Mouse (Mus musculus) MEL (cell line): Measurements from ENCODE around the gene Atrn. TPM values are rescaled to one million over a fixed set of nuclear protein-coding genes. Genes with fewer than 3 reads are reported as not detected.

Source experiments
- DNase-seq: peaks from one replicate; pipeline ENCODE4 v3.0.0; 2011; ENCODE audit warnings: low read depth, low spot score
- H3K27ac ChIP-seq: 2 replicates; pipeline ENCODE4 v1.5.1; 2012; ENCODE audit warnings: low read depth, mild to moderate bottlenecking, control low read depth, low read length, moderate library complexity; ENCODE audit not compliant: control insufficient read depth
- H3K27me3 ChIP-seq, 2 experiments: fragments of 150-350 bp in 1 of 2; sonication (generic) in 1 of 2; 2 replicates each; pipeline ENCODE4 v1.6.1; 2012; ENCODE audit warnings: low read length in 2 of 2, mild to moderate bottlenecking in 2 of 2, improper control_type of control experiment in 1 of 2, moderate library complexity in 1 of 2; ENCODE audit not compliant: insufficient read depth in 2 of 2, control insufficient read depth in 1 of 2
- H3K36me3 ChIP-seq, 2 experiments: 2 replicates each; pipeline ENCODE4 v1.6.1; 2012 to 2014; ENCODE audit warnings: low read length in 2 of 2, improper control_type of control experiment in 1 of 2, inconsistent platforms in 1 of 2, mild to moderate bottlenecking in 1 of 2; ENCODE audit not compliant: insufficient read depth in 2 of 2, control insufficient read depth in 1 of 2
- H3K4me1 ChIP-seq, 2 experiments: fragments of 150-350 bp in 1 of 2; sonication (generic) in 1 of 2; 2 replicates each; pipeline ENCODE4 v1.6.1; 2012; ENCODE audit warnings: low read length in 2 of 2, improper control_type of control experiment in 1 of 2, mild to moderate bottlenecking in 1 of 2; ENCODE audit not compliant: insufficient read depth in 2 of 2, control insufficient read depth in 1 of 2
- H3K4me3 ChIP-seq, 2 experiments: fragments of 150-350 bp in 1 of 2; sonication (generic) in 1 of 2; 2 replicates each; pipeline ENCODE4 v1.5.1; 2012; ENCODE audit warnings: low read depth in 2 of 2, low read length in 2 of 2, mild to moderate bottlenecking in 2 of 2, moderate library complexity in 2 of 2, control low read depth in 1 of 2, improper control_type of control experiment in 1 of 2; ENCODE audit not compliant: control insufficient read depth in 1 of 2, insufficient read depth in 1 of 2
- H3K79me2 ChIP-seq: 2 replicates; pipeline ENCODE4 v1.6.1; 2012; ENCODE audit warnings: mild to moderate bottlenecking, low read length, moderate library complexity; ENCODE audit not compliant: control insufficient read depth, poor library complexity, insufficient read depth
- H3K9ac ChIP-seq: 2 replicates; pipeline ENCODE4 v1.6.1; 2012; ENCODE audit warnings: low read depth, mild to moderate bottlenecking, control low read depth, low read length, moderate library complexity; ENCODE audit not compliant: control insufficient read depth, poor library complexity, severe bottlenecking
- H3K9me3 ChIP-seq: fragments of 150-350 bp; sonication (generic); replicated peaks from 2 replicates; pipeline ENCODE4 v1.6.1; 2012; ENCODE audit warnings: mild to moderate bottlenecking, low read length, improper control_type of control experiment, moderate library complexity; ENCODE audit not compliant: insufficient read depth
- CHD2 ChIP-seq: IDR thresholded peaks from 2 replicates; pipeline ENCODE4 v1.6.1; 2011; ENCODE audit warnings: low read length, improper control_type of control experiment
- E2F4 ChIP-seq: IDR thresholded peaks from 2 replicates; pipeline ENCODE4 v1.6.1; 2011; ENCODE audit warnings: low read depth, low read length, improper control_type of control experiment, borderline replicate concordance
- GABPA ChIP-seq: IDR thresholded peaks from 2 replicates; pipeline ENCODE4 v1.6.1; 2012; ENCODE audit warnings: low read depth, mild to moderate bottlenecking, inconsistent platforms, low read length, improper control_type of control experiment, moderate library complexity
- KAT2A ChIP-seq: conservative IDR thresholded peaks from 2 replicates; pipeline ENCODE4 v1.6.1; 2012; ENCODE audit warnings: low read depth, low read length, improper control_type of control experiment, inconsistent platforms
- MAFK ChIP-seq: IDR thresholded peaks from 2 replicates; pipeline ENCODE4 v1.6.1; 2011; ENCODE audit warnings: low read depth, mild to moderate bottlenecking, low read length, improper control_type of control experiment, borderline replicate concordance
- MAZ ChIP-seq: IDR thresholded peaks from 2 replicates; pipeline ENCODE4 v1.6.1; 2012; ENCODE audit warnings: low read depth, mild to moderate bottlenecking, inconsistent platforms, low read length, improper control_type of control experiment
- MEF2A ChIP-seq: IDR thresholded peaks from 2 replicates; pipeline ENCODE4 v1.6.1; 2014; ENCODE audit warnings: low read depth, mild to moderate bottlenecking, inconsistent platforms, low read length, improper control_type of control experiment; ENCODE audit not compliant: poor library complexity, insufficient replicate concordance, severe bottlenecking; ENCODE audit errors: extremely low read depth
- MYC ChIP-seq: IDR thresholded peaks from 2 replicates; pipeline ENCODE4 v1.6.1; 2011; ENCODE audit warnings: low read depth, mild to moderate bottlenecking, low read length, improper control_type of control experiment, moderate library complexity
- NELFE ChIP-seq: IDR thresholded peaks from 2 replicates; pipeline ENCODE4 v1.6.1; 2011; ENCODE audit warnings: low read depth, low read length, improper control_type of control experiment
- POLR2AphosphoS5 ChIP-seq: IDR thresholded peaks from 2 replicates; pipeline ENCODE4 v1.6.1; 2012; ENCODE audit warnings: low read depth, borderline replicate concordance, mild to moderate bottlenecking, inconsistent platforms, low read length, moderate library complexity, mixed read lengths
- RCOR1 ChIP-seq: IDR thresholded peaks from 2 replicates; pipeline ENCODE4 v1.6.1; 2012; ENCODE audit warnings: low read depth, mild to moderate bottlenecking, inconsistent platforms, low read length, improper control_type of control experiment
- TAL1 ChIP-seq: IDR thresholded peaks from 2 replicates; pipeline ENCODE4 v1.6.1; 2012; ENCODE audit warnings: mild to moderate bottlenecking, inconsistent platforms, low read length, moderate library complexity, mixed read lengths
- TBP ChIP-seq: IDR thresholded peaks from 2 replicates; pipeline ENCODE4 v1.8.0; 2011; ENCODE audit warnings: low read depth, low read length, improper control_type of control experiment
- UBTF ChIP-seq: IDR thresholded peaks from 2 replicates; pipeline ENCODE4 v1.6.1; 2012; ENCODE audit warnings: low read depth, mild to moderate bottlenecking, inconsistent platforms, low read length, improper control_type of control experiment, moderate library complexity, borderline replicate concordance; ENCODE audit not compliant: insufficient read depth
- USF1 ChIP-seq: IDR thresholded peaks from 2 replicates; pipeline ENCODE4 v1.6.1; 2014; ENCODE audit warnings: low read depth, mild to moderate bottlenecking, inconsistent platforms, low read length, improper control_type of control experiment, moderate library complexity
- USF2 ChIP-seq, 2 experiments: IDR thresholded peaks; 2 replicates each; pipeline ENCODE4 v1.6.1; 2011 to 2012; ENCODE audit warnings: improper control_type of control experiment in 2 of 2, low read length in 2 of 2, borderline replicate concordance in 1 of 2, inconsistent platforms in 1 of 2, low read depth in 1 of 2, mild to moderate bottlenecking in 1 of 2; ENCODE audit not compliant: insufficient read depth in 1 of 2
- polyA plus RNA-seq, 2 experiments: library from polyadenylated mRNA; stranded (reverse) in 1 of 2; unstranded in 1 of 2; fragments of >175 nt in 1 of 2; fragments of >200 nt in 1 of 2; gene quantifications; 2 replicates each; pipeline versions ENCODE4 v1.2.1 to v1.2.4; 2012; ENCODE audit warnings: low replicate concordance in 2 of 2, low read depth in 1 of 2; ENCODE audit not compliant: insufficient read length in 2 of 2, insufficient read depth in 1 of 2, missing spikeins in 1 of 2
- total RNA-seq: library from RNA; depleted of rRNA; stranded (reverse); fragments of 300-350 nt; gene quantifications from 2 replicates; pipeline ENCODE4 v1.2.3, GENCODE M21; 2012

The Atrn gene
- total and polyA plus RNA-seq, 3 experiments, result 6.3 to 28.2 (median 9.2) TPM

DNA sequence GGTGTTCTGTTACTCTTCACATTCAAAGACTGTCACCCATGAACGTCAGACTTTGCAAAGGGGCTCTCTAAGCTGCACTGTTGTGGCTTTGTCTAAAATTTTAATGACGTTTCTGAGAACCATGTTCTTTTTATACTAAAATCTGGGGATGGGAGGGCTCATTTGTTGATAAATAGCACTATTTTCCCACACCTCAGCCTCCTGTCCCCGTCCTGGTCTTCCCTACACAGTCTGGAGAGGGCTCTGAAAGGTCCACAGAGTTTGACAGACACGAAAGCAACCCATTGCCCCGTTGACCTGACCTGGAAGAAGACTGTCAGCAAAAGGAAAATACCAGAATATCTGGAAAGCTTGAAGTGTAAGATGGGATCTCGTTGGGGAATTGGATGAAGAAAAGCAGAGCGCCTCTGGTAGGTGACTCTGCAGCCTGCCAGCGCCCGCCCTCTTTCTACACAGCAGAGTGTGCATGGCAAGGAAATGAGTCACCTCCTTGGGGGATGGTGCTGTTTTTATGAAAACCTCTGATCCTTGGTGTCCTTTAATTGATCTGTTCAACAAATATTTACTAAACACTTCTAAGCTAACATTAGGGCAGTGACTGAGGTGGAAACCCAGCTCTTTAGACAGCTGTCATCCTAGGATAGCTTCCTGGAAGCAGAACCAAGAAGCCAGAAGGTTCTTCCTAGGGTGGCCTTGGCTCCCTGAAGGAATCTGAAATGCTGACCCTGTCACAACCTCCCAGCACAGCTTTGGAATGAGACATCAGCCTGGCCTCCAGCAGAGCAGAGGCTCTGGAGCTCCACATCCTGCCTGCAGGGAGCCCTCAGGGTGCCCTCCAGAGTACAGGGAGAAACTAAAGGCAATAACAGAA lies 123.0 kb downstream of the Atrn start:
- peak; percentile 28 for DNase-seq
- H3K4me1 ChIP-seq, result 0 out of 4 replicates have a peak, but pooled peaks cover 0 to 3% of the 10 kb centered on the region in 2 experiments
- TF ChIP-seq NELFE (no peak), TAL1 (no peak), KAT2A (no peak), GABPA (no peak), CHD2 (no peak), USF1 (no peak), MEF2A (no peak), USF2 (IDR thresholded peaks at IDR 0.05; ENCODE audit: borderline replicate concordance in 1 of 2, insufficient read depth in 1 of 2, low read depth in 1 of 2, low read length in 2 of 2) (no peak), MAFK (no peak)

DNA sequence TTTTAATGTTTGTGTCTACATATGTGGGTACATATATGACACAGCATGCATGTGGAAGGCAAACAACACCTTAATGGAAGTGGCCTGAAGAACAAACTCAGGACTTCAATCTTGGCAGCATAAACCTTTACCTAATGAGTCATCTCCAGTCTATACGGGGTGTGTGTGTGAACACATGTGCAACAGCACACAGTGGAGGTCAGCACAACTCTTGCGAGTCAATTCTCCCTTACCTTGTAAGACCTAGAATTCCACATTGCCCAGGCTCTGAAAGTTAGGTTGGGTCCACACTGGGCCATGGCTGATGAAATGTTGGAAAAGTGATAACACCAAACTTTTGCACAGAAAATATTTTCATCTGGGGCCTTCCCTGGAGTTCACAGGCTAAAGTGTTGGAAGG lies 124.3 kb downstream of the Atrn start:
- no peak for DNase-seq
- 0 out of 4 replicates have a peak, but pooled peaks cover 0 to 3% of the 10 kb centered on the region in 2 experiments for H3K4me1 ChIP-seq
- TF ChIP-seq GABPA, result no peak
- TF ChIP-seq MAFK, result no peak
- TF ChIP-seq MAZ, result no peak
- no peak for TF ChIP-seq NELFE
- TF ChIP-seq POLR2AphosphoS5, result no peak
- TF ChIP-seq RCOR1, result no peak
- TF ChIP-seq UBTF, result no peak
- no peak for TF ChIP-seq E2F4
- no peak for TF ChIP-seq MYC
- TF ChIP-seq TBP, result no peak
- no peak for TF ChIP-seq MEF2A
- TF ChIP-seq, all 39 proteins: peak for 0
- no peak overlapping the region for H3K27ac ChIP-seq
- no peaks in the 10 kb centered on the region for H3K27me3 ChIP-seq
- no peaks in the 10 kb centered on the region for H3K9me3 ChIP-seq
- H3K9ac ChIP-seq, result no peak overlapping the region
- no peaks in the 10 kb centered on the region for H3K79me2 ChIP-seq
- no peaks in the 10 kb centered on the region; a peak in 1 of 4 replicates for H3K36me3 ChIP-seq
- no peak overlapping the region for H3K4me3 ChIP-seq

More for the DNA sequence above, 123.0 kb downstream of the Atrn start:
- Histone ChIP-seq H3K79me2 (no peaks in the 10 kb centered on the region), H3K9ac (no peak overlapping the region), H3K36me3 (no peaks in the 10 kb centered on the region; a peak in 2 of 4 replicates), H3K4me3 (no peak overlapping the region), H3K27ac (no peak overlapping the region), H3K27me3 (no peaks in the 10 kb centered on the region), H3K9me3 (no peaks in the 10 kb centered on the region)
